Mouse (Mus musculus): ENCODE results near the gene Hoxd9. TPM values are rescaled to one million over a fixed set of nuclear protein-coding genes. Genes with fewer than 3 reads are reported as not detected.

Hoxd9 gene
- polyA plus RNA-seq, 1 experiment from 2014 or later: 0.10 TPM

DNA sequence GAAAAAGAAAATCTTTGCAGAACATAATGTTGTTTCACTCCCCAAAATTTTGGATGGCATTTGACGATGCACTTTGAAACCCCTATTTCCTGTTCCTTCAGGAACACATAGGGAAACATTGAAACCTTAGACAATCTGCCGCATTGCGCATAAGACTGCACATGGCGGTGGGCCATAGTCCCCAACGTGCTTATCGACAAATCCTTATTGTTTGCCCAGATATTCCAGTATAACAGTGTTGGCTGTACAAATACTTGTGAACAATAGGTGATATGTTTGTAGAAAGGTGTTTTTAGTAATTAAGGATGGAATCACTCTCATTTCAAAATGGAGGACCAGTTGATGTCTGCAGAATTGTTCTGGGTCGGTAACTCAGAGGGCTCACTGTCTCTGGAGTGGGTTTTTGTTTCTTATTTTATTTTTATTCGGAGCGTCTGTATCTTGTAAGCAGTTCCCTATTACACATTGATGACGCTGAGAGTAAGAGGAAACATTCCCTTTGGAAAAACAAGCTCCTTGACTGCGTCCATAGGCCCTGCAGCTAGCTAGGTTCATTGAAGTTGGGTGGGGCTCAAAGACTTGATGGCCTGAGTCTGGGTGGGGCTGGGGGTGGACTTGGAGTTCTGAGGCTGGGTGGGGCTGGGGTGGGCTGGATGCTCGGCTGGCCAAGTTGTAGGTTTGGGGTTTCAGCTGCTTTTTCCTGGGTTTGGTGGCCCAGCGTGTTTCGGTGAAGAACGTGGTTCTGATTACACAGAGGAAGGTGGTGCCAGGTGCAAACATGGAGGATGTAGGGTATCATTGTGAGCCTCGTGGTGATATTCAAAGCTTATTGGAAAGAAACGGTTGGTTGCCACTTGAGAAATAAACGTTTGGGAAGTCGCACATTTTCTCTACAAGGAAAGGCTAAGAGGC is 16.0 kb downstream of the Hoxd9 start:
- ATAC-seq (replicated peaks; ENCODE audit: insufficient number of reproducible peaks, low FRiP score, low TSS enrichment, low read depth) (no peak), DNase-seq (ENCODE audit: low spot score) (no peak)
- Histone ChIP-seq H3K4me3 (ENCODE audit: low read depth, low read length) (no peak overlapping the region), H3K9ac (replicated peaks; ENCODE audit: low read length) (no peak overlapping the region), H3K27ac (replicated peaks; ENCODE audit: low read depth, low read length) (no peak overlapping the region), H3K36me3 (replicated peaks; ENCODE audit: control insufficient read depth, insufficient read depth, low read depth, low read length) (no peaks in the 10 kb centered on the region), H3K4me2 (ENCODE audit: low read depth, low read length) (no peak overlapping the region), H3K27me3 (ENCODE audit: control insufficient read depth, insufficient read depth, low read length) (peaks cover 79% of the 10 kb centered on the region), H3K4me1 (ENCODE audit: control insufficient read depth, insufficient read depth, low read length) (0 out of 2 replicates have a peak, but pooled peaks cover 2% of the 10 kb centered on the region), H3K9me3 (replicated peaks; ENCODE audit: control insufficient read depth, low read length) (no peaks in the 10 kb centered on the region)
- 4% methylated on average over 19 of the region's 19 CpGs for WGBS

DNA sequence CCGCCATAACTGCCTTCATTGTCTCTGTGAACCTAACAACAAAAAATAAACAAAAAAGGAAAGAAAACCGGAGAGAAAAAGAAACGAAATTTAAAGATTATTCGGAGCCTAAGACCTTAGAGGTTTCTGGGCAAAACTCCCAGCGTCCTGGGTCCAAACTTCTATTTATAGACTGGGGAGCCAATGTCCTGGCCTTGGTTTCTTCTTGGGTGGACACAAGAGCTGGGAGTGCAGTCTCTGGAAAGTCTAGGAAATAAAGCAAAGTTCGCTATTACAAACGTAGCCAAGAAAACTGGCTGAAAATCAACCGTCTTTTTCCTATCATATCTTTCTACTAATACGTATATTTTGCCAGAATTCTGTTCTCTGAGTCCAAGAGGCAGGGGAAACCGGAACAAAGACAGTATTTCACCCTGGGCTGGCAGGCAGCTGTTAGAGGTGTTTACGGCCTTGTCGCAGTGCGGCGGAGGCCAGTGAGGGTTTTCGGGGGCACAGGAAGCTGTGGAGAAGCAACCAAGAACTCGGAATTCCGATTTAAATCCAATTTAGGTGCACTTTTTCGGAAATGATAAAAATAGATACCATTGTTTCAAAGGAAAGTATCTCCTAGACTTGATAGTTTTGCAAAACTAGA is 16.7 kb downstream of the Hoxd9 start:
- Histone ChIP-seq H3K9me3 (replicated peaks; ENCODE audit: control insufficient read depth, low read length) (no peaks in the 10 kb centered on the region), H3K27me3 (ENCODE audit: control insufficient read depth, insufficient read depth, low read length) (peaks cover 78% of the 10 kb centered on the region), H3K4me3 (ENCODE audit: low read depth, low read length) (no peak overlapping the region), H3K36me3 (replicated peaks; ENCODE audit: control insufficient read depth, insufficient read depth, low read depth, low read length) (no peaks in the 10 kb centered on the region), H3K9ac (replicated peaks; ENCODE audit: low read length) (no peak overlapping the region), H3K4me1 (ENCODE audit: control insufficient read depth, insufficient read depth, low read length) (0 out of 2 replicates have a peak, but pooled peaks cover 2% of the 10 kb centered on the region), H3K27ac (replicated peaks; ENCODE audit: low read depth, low read length) (no peak overlapping the region), H3K4me2 (ENCODE audit: low read depth, low read length) (no peak overlapping the region)
- no peak for DNase-seq (ENCODE audit: low spot score)
- WGBS: 2% methylated on average over 18 of the region's 18 CpGs
- no peak for ATAC-seq (replicated peaks; ENCODE audit: insufficient number of reproducible peaks, low FRiP score, low TSS enrichment, low read depth)

DNA sequence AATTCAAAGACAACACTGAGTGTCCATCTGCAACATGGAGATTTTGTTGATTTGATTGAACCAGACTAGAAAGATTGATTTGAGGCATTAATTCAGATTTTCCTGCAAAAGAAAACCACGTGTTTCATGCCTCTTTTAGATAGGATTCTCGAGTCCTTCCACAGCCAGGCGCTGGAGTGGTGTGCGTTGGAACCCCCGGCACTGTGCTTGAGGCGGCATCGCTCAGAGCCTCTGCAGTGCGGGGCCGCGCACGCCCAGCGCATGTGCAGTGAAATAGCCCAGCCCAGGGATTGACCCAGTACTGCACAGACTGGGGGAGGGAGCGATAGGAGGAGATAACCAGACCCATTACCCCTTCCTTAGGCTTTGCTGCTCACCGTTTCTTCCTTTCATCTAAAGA is 17.4 kb downstream of the Hoxd9 start:
- ATAC-seq (replicated peaks; ENCODE audit: insufficient number of reproducible peaks, low FRiP score, low TSS enrichment, low read depth): no peak
- Histone ChIP-seq H3K9ac (replicated peaks; ENCODE audit: low read length) (no peak overlapping the region), H3K27me3 (ENCODE audit: control insufficient read depth, insufficient read depth, low read length) (peaks cover 77% of the 10 kb centered on the region), H3K9me3 (replicated peaks; ENCODE audit: control insufficient read depth, low read length) (no peaks in the 10 kb centered on the region), H3K4me2 (ENCODE audit: low read depth, low read length) (no peak overlapping the region), H3K27ac (replicated peaks; ENCODE audit: low read depth, low read length) (no peak overlapping the region), H3K4me1 (ENCODE audit: control insufficient read depth, insufficient read depth, low read length) (0 out of 2 replicates have a peak, but pooled peaks cover 2% of the 10 kb centered on the region), H3K4me3 (ENCODE audit: low read depth, low read length) (no peak overlapping the region), H3K36me3 (replicated peaks; ENCODE audit: control insufficient read depth, insufficient read depth, low read depth, low read length) (no peaks in the 10 kb centered on the region)
- WGBS: under 1% methylated on average over 14 of the region's 14 CpGs
- DNase-seq (ENCODE audit: low spot score): no peak

DNA sequence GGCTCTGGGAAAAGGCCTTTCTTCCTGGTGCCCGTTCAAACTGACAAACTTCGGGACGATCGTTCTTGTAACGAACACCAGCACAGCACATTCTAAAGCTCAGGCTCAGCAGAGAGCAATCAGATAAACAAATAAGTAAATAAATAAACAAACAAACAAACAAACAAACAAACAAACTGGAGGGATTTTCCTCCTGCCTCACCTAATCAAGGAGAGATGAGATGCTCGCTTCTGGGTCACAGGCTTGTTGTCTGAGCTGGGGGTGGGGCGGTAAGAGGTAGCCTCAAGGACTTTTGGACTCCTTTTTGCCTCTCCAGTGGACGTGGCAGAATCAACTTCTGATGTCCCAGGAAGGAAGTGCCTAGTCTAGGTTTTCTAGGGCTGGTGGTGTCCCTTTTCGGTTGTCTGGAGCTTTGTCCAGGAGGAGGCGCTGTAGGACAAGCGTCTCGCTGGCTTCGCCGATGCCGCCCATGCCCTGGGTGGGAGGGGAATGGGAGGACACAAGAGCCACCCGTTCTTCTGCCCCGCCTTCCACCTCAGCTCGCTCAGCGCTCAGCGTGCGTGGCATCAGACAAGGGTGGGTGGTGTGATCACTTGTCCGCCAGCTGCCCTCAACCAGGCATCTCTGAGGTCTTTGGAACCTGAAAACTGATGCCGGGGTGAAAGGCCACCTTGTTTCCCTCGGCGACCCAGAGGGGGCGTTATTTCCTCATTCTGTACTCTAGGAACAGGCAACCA is 18.1 kb downstream of the Hoxd9 start:
- peak; percentile 85; the same call in 1 of the 2 replicates for ATAC-seq (replicated peaks; ENCODE audit: insufficient number of reproducible peaks, low FRiP score, low TSS enrichment, low read depth)

DNA sequence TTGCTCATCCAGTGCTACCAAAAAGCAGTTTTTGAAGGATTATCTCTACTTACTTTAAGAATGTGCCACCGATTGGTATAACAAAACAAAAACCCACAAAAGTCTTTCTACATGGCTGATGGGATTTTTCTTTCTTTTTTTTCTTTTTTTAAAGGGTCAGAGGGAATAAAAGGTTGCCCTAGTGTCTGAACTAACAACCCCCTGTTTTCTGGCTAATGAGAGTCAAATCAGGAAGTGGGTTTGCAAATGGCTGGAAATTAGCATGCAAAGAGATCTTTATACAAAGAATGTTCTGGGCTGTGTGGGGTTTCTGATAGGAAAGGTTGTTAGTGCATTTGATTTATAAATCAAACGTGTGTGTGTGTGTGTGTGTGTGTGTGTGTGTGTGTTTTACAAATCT is 22.9 kb downstream of the Hoxd9 start:
- Histone ChIP-seq H3K9me3 (replicated peaks; ENCODE audit: control insufficient read depth, low read length) (no peaks in the 10 kb centered on the region), H3K4me2 (ENCODE audit: low read depth, low read length) (no peak overlapping the region), H3K27ac (replicated peaks; ENCODE audit: low read depth, low read length) (no peak overlapping the region), H3K4me1 (ENCODE audit: control insufficient read depth, insufficient read depth, low read length) (no peaks in the 10 kb centered on the region), H3K9ac (replicated peaks; ENCODE audit: low read length) (no peak overlapping the region), H3K27me3 (ENCODE audit: control insufficient read depth, insufficient read depth, low read length) (peaks cover 83% of the 10 kb centered on the region), H3K36me3 (replicated peaks; ENCODE audit: control insufficient read depth, insufficient read depth, low read depth, low read length) (no peaks in the 10 kb centered on the region), H3K4me3 (ENCODE audit: low read depth, low read length) (no peak overlapping the region)
- 10% methylated on average over 2 of the region's 2 CpGs for WGBS
- DNase-seq (ENCODE audit: low spot score): no peak
- ATAC-seq (replicated peaks; ENCODE audit: insufficient number of reproducible peaks, low FRiP score, low TSS enrichment, low read depth): no peak

More for the DNA sequence above, 18.1 kb downstream of the Hoxd9 start:
- peak overlapping the region; percentile 34; the same call in 1 of the 2 replicates for H3K4me2 ChIP-seq (ENCODE audit: low read depth, low read length)
- DNase-seq (ENCODE audit: low spot score): peak; percentile 95
- H3K4me3 ChIP-seq (ENCODE audit: low read depth, low read length): no peak overlapping the region
- H3K9me3 ChIP-seq (replicated peaks; ENCODE audit: control insufficient read depth, low read length): no peaks in the 10 kb centered on the region
- H3K36me3 ChIP-seq (replicated peaks; ENCODE audit: control insufficient read depth, insufficient read depth, low read depth, low read length): no peaks in the 10 kb centered on the region
- H3K27ac ChIP-seq (replicated peaks; ENCODE audit: low read depth, low read length): no peak overlapping the region
- peaks cover 75% of the 10 kb centered on the region for H3K27me3 ChIP-seq (ENCODE audit: control insufficient read depth, insufficient read depth, low read length)
- WGBS: 2% methylated on average over 26 of the region's 26 CpGs
- H3K9ac ChIP-seq (replicated peaks; ENCODE audit: low read length): no peak overlapping the region
- H3K4me1 ChIP-seq (ENCODE audit: control insufficient read depth, insufficient read depth, low read length): 0 out of 2 replicates have a peak, but pooled peaks cover 2% of the 10 kb centered on the region

DNA sequence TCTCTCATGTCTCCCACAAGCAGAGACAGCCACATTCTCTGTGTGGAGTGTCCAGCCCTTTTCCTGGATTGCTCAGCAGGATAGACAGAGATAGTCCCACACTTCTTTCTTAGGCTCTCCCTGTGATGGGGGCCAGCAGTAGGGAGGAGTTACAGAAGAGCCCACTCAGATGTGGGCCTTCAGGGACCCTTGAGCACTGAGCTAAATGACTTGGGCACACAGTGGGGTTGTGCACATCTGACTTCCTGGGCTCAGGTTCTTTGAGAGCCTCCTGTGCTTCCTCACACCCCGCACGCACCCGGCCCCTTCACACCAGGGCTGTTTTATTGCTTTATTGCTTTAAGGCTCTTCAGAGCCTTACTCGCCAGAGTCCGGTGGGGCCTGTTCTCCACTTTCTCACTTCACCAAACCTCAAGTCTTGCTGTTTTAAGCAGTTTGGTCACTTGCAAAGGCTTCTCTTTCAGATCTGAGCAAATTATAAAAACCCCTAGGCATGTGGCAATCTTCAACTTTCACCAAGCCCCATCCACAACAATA is 23.5 kb downstream of the Hoxd9 start:
- WGBS: under 1% methylated on average over 5 of the region's 5 CpGs
- Histone ChIP-seq H3K4me3 (ENCODE audit: low read depth, low read length) (no peak overlapping the region), H3K27ac (replicated peaks; ENCODE audit: low read depth, low read length) (no peak overlapping the region), H3K36me3 (replicated peaks; ENCODE audit: control insufficient read depth, insufficient read depth, low read depth, low read length) (no peaks in the 10 kb centered on the region), H3K4me1 (ENCODE audit: control insufficient read depth, insufficient read depth, low read length) (no peaks in the 10 kb centered on the region), H3K9ac (replicated peaks; ENCODE audit: low read length) (no peak overlapping the region), H3K9me3 (replicated peaks; ENCODE audit: control insufficient read depth, low read length) (no peaks in the 10 kb centered on the region), H3K4me2 (ENCODE audit: low read depth, low read length) (no peak overlapping the region), H3K27me3 (ENCODE audit: control insufficient read depth, insufficient read depth, low read length) (peaks cover 85% of the 10 kb centered on the region)
- DNase-seq (ENCODE audit: low spot score) (no peak), ATAC-seq (replicated peaks; ENCODE audit: insufficient number of reproducible peaks, low FRiP score, low TSS enrichment, low read depth) (no peak)

DNA sequence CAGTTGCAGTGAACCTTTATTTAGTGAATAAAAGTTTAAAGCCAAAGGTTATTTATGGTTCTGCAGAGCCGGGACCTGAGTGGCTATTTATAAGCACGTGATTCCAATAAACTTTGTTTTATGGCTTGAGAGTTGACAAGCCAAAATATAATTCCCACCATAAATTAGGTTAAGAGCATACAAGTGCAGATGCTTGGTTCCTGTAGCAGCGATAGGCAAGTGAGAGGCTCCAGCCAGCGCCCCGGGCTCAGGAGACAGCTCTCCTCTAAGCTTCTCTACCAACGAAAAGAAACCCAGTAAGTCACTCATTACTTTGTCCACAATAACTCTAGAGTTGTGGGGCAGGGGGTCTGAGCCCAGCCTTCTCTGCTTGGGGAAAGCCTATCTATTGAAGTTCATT is 24.4 kb downstream of the Hoxd9 start:
- Histone ChIP-seq H3K4me3 (ENCODE audit: low read depth, low read length) (no peak overlapping the region), H3K27me3 (ENCODE audit: control insufficient read depth, insufficient read depth, low read length) (peaks cover 87% of the 10 kb centered on the region), H3K27ac (replicated peaks; ENCODE audit: low read depth, low read length) (no peak overlapping the region), H3K9ac (replicated peaks; ENCODE audit: low read length) (no peak overlapping the region), H3K9me3 (replicated peaks; ENCODE audit: control insufficient read depth, low read length) (no peaks in the 10 kb centered on the region), H3K4me2 (ENCODE audit: low read depth, low read length) (no peak overlapping the region), H3K36me3 (replicated peaks; ENCODE audit: control insufficient read depth, insufficient read depth, low read depth, low read length) (no peaks in the 10 kb centered on the region), H3K4me1 (ENCODE audit: control insufficient read depth, insufficient read depth, low read length) (no peaks in the 10 kb centered on the region)
- no peak for ATAC-seq (replicated peaks; ENCODE audit: insufficient number of reproducible peaks, low FRiP score, low TSS enrichment, low read depth)
- DNase-seq (ENCODE audit: low spot score): no peak
- WGBS: 3% methylated on average over 6 of the region's 6 CpGs
